Mouse (Mus musculus): ENCODE results near the gene Map3k11. TPM values are rescaled to one million over a fixed set of nuclear protein-coding genes. Genes with fewer than 3 reads are reported as not detected.

Map3k11 gene
- polyA plus RNA-seq, 1 experiment from 2014 or later = 14.0 TPM

DNA sequence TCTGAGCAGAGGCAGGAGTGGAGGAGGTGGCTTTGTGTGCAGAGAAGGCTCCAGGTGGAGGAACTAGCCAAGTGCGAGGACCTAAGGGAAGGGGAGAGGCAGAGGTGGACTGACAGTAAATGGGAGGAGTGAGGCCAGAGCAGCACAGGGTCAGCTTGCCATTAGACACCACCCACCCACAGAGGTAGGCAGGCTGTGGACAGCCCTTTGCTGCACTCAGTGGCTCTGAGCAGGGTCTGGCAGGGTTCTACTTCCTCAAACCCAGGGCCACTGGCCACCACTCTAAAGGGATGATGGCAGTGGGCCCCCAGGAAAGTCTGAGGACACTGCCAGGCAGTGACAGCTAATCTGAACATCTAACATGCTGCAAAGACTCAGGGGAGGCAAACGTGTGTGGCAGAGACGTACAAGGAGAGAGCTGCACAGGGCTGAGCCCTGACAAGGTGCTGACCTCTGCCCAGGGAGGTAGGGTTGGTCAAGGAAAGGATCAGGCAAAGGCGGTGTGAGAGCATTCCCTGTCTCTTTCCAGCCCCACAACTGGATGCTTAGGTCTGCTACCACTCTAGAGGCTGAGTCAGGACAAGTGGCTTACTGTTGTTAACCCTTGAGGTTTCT is 35.5 kb downstream of the Map3k11 start:
- Histone ChIP-seq H3K27me3 (ENCODE audit: control insufficient read depth, insufficient read depth, low read length) (no peaks in the 10 kb centered on the region), H3K27ac (replicated peaks) (peak overlapping the region; percentile 93), H3K9ac (ENCODE audit: low read length) (peak overlapping the region; percentile 76), H3K36me3 (ENCODE audit: control insufficient read depth, insufficient read depth, low read length) (peaks cover 31% of the 10 kb centered on the region), H3K9me3 (ENCODE audit: control insufficient read depth, low read length) (no peaks in the 10 kb centered on the region), H3K4me2 (replicated peaks; ENCODE audit: low read depth) (peak overlapping the region; percentile 92), H3K4me3 (ENCODE audit: low read depth, low read length) (peak overlapping the region; percentile 57), H3K4me1 (replicated peaks; ENCODE audit: control insufficient read depth, insufficient read depth) (peaks cover 4% of the 10 kb centered on the region)
- 0 out of 2 replicates have a peak, but pooled peaks have one; percentile 0 for ATAC-seq (ENCODE audit: low FRiP score, low TSS enrichment)
- WGBS = 56% methylated on average over 4 of the region's 4 CpGs
- TF ChIP-seq EP300 (optimal IDR thresholded peaks at IDR 0.05) (no peak), CTCF (IDR thresholded peaks at IDR 0.05; ENCODE audit: low read depth) (no peak)
- DNase-seq (ENCODE audit: low spot score) = no peak

DNA sequence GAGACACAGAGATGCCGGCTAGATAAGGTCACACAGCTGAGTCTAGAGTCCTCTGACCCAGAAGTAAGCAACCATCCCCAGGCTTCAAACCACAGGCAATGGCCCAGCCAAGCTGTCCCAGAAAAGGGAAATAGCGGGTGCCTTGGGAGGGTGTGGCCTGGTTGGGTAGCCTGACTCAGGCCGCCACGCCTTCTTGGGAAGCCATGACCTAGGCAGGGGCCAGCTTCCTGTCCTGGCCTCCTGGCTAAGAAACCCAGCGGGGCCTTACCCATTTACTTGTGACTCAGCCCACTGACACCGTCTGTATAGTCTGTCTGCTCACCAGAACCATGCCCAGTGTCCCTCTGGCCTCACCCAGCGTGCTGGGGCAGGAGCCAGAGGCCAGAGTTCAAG is 36.0 kb downstream of the Map3k11 start:
- TF ChIP-seq CTCF (IDR thresholded peaks at IDR 0.05; ENCODE audit: low read depth) (no peak), EP300 (optimal IDR thresholded peaks at IDR 0.05) (no peak)
- DNase-seq (ENCODE audit: low spot score) (peak; percentile 71), ATAC-seq (ENCODE audit: low FRiP score, low TSS enrichment) (peak; percentile 59)
- Histone ChIP-seq H3K9ac (ENCODE audit: low read length) (peak overlapping the region; percentile 76), H3K27me3 (ENCODE audit: control insufficient read depth, insufficient read depth, low read length) (no peaks in the 10 kb centered on the region), H3K36me3 (ENCODE audit: control insufficient read depth, insufficient read depth, low read length) (peaks cover 27% of the 10 kb centered on the region), H3K4me3 (ENCODE audit: low read depth, low read length) (peak overlapping the region; percentile 57), H3K4me2 (replicated peaks; ENCODE audit: low read depth) (peak overlapping the region; percentile 92), H3K4me1 (replicated peaks; ENCODE audit: control insufficient read depth, insufficient read depth) (peaks cover 4% of the 10 kb centered on the region), H3K27ac (replicated peaks) (peak overlapping the region; percentile 93), H3K9me3 (ENCODE audit: control insufficient read depth, low read length) (no peaks in the 10 kb centered on the region)
- WGBS = 32% methylated on average over 7 of the region's 7 CpGs

DNA sequence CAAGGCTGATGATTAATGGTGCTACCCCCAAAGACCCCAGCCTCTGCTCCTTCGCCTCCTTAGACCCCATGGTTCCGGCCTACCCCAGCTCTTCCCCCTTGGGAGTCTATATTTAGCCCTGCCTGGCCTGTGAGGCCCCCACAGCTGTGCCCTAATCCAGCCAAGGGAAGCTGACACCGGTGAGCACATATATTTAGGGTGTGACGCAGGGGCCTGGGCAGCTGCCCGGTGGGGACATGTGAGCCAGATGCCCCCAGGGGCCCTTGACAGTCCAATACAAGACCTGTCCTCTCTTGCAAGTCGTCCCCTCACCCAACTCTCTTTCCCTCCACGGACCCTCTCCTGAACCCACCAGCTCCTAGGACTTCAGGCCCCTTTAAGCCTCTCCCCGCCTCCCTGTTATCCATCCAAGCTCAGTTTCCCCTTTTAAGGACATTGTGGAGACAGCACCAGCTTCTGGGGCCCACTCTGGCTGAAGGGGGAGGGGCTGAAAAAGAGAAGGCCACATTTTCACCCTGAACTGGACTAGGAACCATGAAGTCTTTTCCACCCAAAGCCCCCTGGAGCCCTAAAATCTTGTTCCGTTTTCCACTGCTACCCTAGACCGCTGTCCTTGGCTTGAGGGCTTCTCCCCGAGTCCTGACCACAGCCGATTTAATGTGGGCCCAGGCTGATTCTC is 36.6 kb downstream of the Map3k11 start:
- H3K4me1 ChIP-seq (replicated peaks; ENCODE audit: control insufficient read depth, insufficient read depth) = peaks cover 4% of the 10 kb centered on the region

DNA sequence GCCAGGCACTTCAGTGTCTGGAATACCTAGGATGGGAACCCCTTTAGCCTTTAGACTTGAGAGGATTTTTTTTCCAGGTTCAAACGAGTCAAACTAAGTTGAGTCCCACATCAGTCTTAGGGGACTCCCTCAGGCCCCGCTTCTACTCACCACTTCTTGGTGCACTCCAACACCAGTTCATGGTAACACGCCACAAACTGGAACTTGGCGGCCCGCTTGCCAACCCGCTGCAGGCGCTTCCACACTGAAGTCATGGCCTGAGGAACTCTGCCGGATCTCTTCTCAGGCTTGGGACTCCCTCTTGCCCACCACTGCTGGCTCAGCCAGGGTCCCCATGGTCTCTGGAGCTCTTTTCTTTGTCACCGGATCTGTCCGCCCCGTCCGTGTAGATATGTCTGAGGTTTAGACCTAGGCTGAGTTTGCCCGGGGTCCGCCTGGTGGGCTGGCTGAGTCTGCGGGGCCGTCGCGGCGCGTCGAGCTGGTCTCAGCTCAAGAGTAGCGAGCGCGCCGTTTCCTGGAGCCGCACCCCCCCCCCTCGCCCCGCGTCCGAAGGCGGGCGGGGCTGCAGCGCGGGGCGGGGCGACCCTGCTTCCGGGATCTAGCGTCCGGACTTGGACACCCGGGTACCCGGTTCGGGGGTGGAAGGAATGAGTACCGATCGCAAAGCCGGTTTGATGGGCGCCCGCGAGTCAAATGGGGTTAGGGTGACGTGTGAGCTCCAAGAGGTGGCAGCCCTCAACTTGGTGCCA is 37.4 kb downstream of the Map3k11 start, which contains the start of gene Ehbp1l1:
Ehbp1l1 (minus strand) TSS at position 551 of the 749 bp plus-strand sequence.
- peak; percentile 86 for DNase-seq (ENCODE audit: low spot score)
- Histone ChIP-seq H3K4me2 (replicated peaks; ENCODE audit: low read depth) (peak within 1 kb of the TSS; percentile 92), H3K4me3 (ENCODE audit: low read depth, low read length) (peak within 1 kb of the TSS; percentile 57), H3K27ac (replicated peaks) (peak within 1 kb of the TSS; percentile 93), H3K4me1 (replicated peaks; ENCODE audit: control insufficient read depth, insufficient read depth) (peaks cover 6% of the 10 kb centered on the region), H3K36me3 (ENCODE audit: control insufficient read depth, insufficient read depth, low read length) (peaks cover 13% of the 10 kb centered on the region), H3K9ac (ENCODE audit: low read length) (peak within 1 kb of the TSS; percentile 76), H3K9me3 (ENCODE audit: control insufficient read depth, low read length) (no peaks in the 10 kb centered on the region), H3K27me3 (ENCODE audit: control insufficient read depth, insufficient read depth, low read length) (no peaks in the 10 kb centered on the region)
- no peak for TF ChIP-seq CTCF (IDR thresholded peaks at IDR 0.05; ENCODE audit: low read depth)
- TF ChIP-seq EP300 (optimal IDR thresholded peaks at IDR 0.05) = no peak
- 5% methylated on average over 42 of the region's 49 CpGs for WGBS
- ATAC-seq (ENCODE audit: low FRiP score, low TSS enrichment) = peak; percentile 50

More for the DNA sequence above, 36.6 kb downstream of the Map3k11 start:
- Histone ChIP-seq H3K9me3 (ENCODE audit: control insufficient read depth, low read length) (no peaks in the 10 kb centered on the region), H3K27ac (replicated peaks) (peak overlapping the region; percentile 93), H3K4me2 (replicated peaks; ENCODE audit: low read depth) (peak overlapping the region; percentile 92), H3K36me3 (ENCODE audit: control insufficient read depth, insufficient read depth, low read length) (peaks cover 21% of the 10 kb centered on the region), H3K9ac (ENCODE audit: low read length) (peak overlapping the region; percentile 76), H3K27me3 (ENCODE audit: control insufficient read depth, insufficient read depth, low read length) (no peaks in the 10 kb centered on the region), H3K4me3 (ENCODE audit: low read depth, low read length) (peak overlapping the region; percentile 57)
- ATAC-seq (ENCODE audit: low FRiP score, low TSS enrichment) (peak; percentile 34), DNase-seq (ENCODE audit: low spot score) (peak; percentile 47)
- WGBS = 41% methylated on average over 12 of the region's 12 CpGs
- no peak for TF ChIP-seq CTCF (IDR thresholded peaks at IDR 0.05; ENCODE audit: low read depth)
- peak; percentile 62 for TF ChIP-seq EP300 (optimal IDR thresholded peaks at IDR 0.05)

DNA sequence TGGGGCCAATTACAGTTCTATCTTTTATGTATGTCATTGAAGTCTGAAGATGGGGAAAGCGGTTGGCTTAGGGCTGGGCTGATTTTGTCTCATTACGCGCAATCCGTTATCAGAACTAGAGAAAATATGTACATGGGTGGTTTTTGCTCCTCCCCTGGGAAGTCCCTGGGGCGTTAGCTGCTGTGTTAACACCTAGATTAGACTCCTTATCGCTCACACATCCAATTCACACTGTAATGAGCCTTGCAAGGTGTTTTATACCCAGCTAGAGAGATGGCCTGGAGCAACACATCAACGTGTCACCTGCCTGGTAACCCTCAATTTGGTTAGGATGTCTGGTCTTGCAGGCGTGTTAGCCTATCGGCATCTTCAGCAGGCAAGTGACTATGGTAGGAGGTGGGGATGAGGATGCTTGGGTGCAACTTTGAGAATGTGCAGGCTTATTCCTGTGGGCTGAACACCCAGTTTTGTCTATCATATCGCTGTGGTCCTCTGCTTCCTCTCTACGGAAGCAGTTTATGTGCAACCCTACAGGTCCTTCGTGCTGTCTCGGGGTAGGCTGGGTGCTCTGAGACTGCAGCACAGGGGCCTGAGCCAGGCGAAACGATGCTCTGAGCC is 38.5 kb downstream of the Map3k11 start:
- Histone ChIP-seq H3K27me3 (ENCODE audit: control insufficient read depth, insufficient read depth, low read length) (no peaks in the 10 kb centered on the region), H3K9me3 (ENCODE audit: control insufficient read depth, low read length) (no peaks in the 10 kb centered on the region), H3K36me3 (ENCODE audit: control insufficient read depth, insufficient read depth, low read length) (peaks cover 4% of the 10 kb centered on the region; the same call in 1 of the 2 replicates), H3K4me2 (replicated peaks; ENCODE audit: low read depth) (peak overlapping the region; percentile 92), H3K4me3 (ENCODE audit: low read depth, low read length) (peak overlapping the region; percentile 33; the same call in 1 of the 2 replicates), H3K4me1 (replicated peaks; ENCODE audit: control insufficient read depth, insufficient read depth) (peaks cover 8% of the 10 kb centered on the region), H3K27ac (replicated peaks) (peak overlapping the region; percentile 81), H3K9ac (ENCODE audit: low read length) (no peak overlapping the region)
- DNase-seq (ENCODE audit: low spot score) = no peak
- WGBS = 51% methylated on average over 15 of the region's 15 CpGs
- no peak for ATAC-seq (ENCODE audit: low FRiP score, low TSS enrichment)
- TF ChIP-seq EP300 (optimal IDR thresholded peaks at IDR 0.05) (no peak), CTCF (IDR thresholded peaks at IDR 0.05; ENCODE audit: low read depth) (no peak)

All from stomach, postnatal 0 days (tissue).